Mouse (Mus musculus) left cerebral cortex, postnatal 14 days (tissue): Measurements from ENCODE around the gene B4gat1. TPM values are rescaled to one million over a fixed set of nuclear protein-coding genes. Genes with fewer than 3 reads are reported as not detected.

Source experiments
- DNase-seq, 2 experiments: peaks; one replicate each; pipeline ENCODE4 v3.0.0; 2021 to 2022; ENCODE audit warnings: low spot score in 2 of 2, mixed read lengths in 1 of 2
- intact Hi-C: fragments of 180-260 bp; cut with DNase I; formaldehyde crosslinking; loops from one replicate; pipeline ENCODE4 v1.15.1; 2025
- total RNA-seq, 2 experiments: library from RNA; stranded (reverse); gene quantifications; 2 replicates each; pipeline ENCODE4 v1.2.3; 2021

B4gat1 gene
- total RNA-seq, 2 experiments from 2014 or later: 148 to 151 TPM

- intact Hi-C loops: no loop called here
- DNase-seq: no peak
Observed at GRCm38 (mm10) chr19:5052853-5053252, 14.2 kb downstream of the B4gat1 start.

GRCm38 (mm10) chr19:5053909-5054308, 15.3 kb downstream of the B4gat1 start:
- intact Hi-C loops: no loop called here
- no peak for DNase-seq

GRCm38 (mm10) chr19:5056251-5056650, 17.6 kb downstream of the B4gat1 start:
- intact Hi-C loops: loop anchor here (2.0 kb wide), 1 partner anchor 17 kb away; no protein-coding TSS in a partner anchor
- DNase-seq: no peak

- intact Hi-C loops: loop anchor here (2.0 kb wide), 1 partner anchor 15 kb away; no protein-coding TSS in a partner anchor
Observed at GRCm38 (mm10) chr19:5057876-5058775, 19.5 kb downstream of the B4gat1 start.

GRCm38 (mm10) chr19:5058801-5059771, 20.5 kb downstream of the B4gat1 start:
- DNase-seq: no peak
- intact Hi-C loops: no loop called here

More at GRCm38 (mm10) chr19:5057876-5058775, 19.5 kb downstream of the B4gat1 start:
- no peak for DNase-seq

- intact Hi-C loops: no loop called here
- no peak for DNase-seq
Observed at GRCm38 (mm10) chr19:5060365-5061330, 22.0 kb downstream of the B4gat1 start.

GRCm38 (mm10) chr19:5062041-5062440, 23.4 kb downstream of the B4gat1 start:
- intact Hi-C loops: no loop called here
- DNase-seq: no peak

GRCm38 (mm10) chr19:5062446-5062845, 23.8 kb downstream of the B4gat1 start:
- no peak for DNase-seq
- intact Hi-C loops: no loop called here

- intact Hi-C loops: no loop called here
- no peak for DNase-seq
Observed at GRCm38 (mm10) chr19:5065104-5065503, 26.5 kb downstream of the B4gat1 start.

- intact Hi-C loops: no loop called here
- DNase-seq: no peak
Observed at GRCm38 (mm10) chr19:5067040-5067799, 28.6 kb downstream of the B4gat1 start.

- intact Hi-C loops: no loop called here
- no peak for DNase-seq
Observed at GRCm38 (mm10) chr19:5067867-5068569, 29.4 kb downstream of the B4gat1 start, which contains the start of gene Cd248. Gene Cd248, plus strand, starts transcription at chr19:5068078.

- intact Hi-C loops: no loop called here
Observed at GRCm38 (mm10) chr19:5068570-5069234, 30.1 kb downstream of the B4gat1 start.

GRCm38 (mm10) chr19:5069486-5069885, 30.9 kb downstream of the B4gat1 start:
- intact Hi-C loops: no loop called here
- no peak for DNase-seq

More at GRCm38 (mm10) chr19:5068570-5069234, 30.1 kb downstream of the B4gat1 start:
- no peak for DNase-seq

GRCm38 (mm10) chr19:5069978-5070377, 31.4 kb downstream of the B4gat1 start:
- intact Hi-C loops: no loop called here
- DNase-seq: no peak

- intact Hi-C loops: no loop called here
- no peak for DNase-seq
Observed at GRCm38 (mm10) chr19:5071077-5071476, 32.5 kb downstream of the B4gat1 start.

GRCm38 (mm10) chr19:5071545-5072369, 33.1 kb downstream of the B4gat1 start:
- intact Hi-C loops: loop anchor here (2.0 kb wide), 1 partner anchor 15 kb away; no protein-coding TSS in a partner anchor
- DNase-seq: no peak
